Mouse (Mus musculus): ENCODE data around the gene Gm13102.
"Not testable (repeated sequence)": the region's sequence is repeated elsewhere in the genome, so short reads cannot be mapped to it uniquely, and the experiment has no call there.

The Gm13102 gene

GRCm38 (mm10) chr4:144106174-144106573 lies at the start of gene Gm13102:
Gene Gm13102 (plus strand): TSS chr4:144106474.
- DNase-seq (ENCODE audit: low spot score): not testable (repeated sequence)

GRCm38 (mm10) chr4:144058826-144059225 lies 47.4 kb upstream of the Gm13102 start, which contains the start of gene Pramel4:
Gene Pramel4 (plus strand): TSS chr4:144059126.
- DNase-seq (ENCODE audit: low spot score): not testable (repeated sequence)

Measured in ovary, postnatal 14 days (tissue).